Mouse (Mus musculus) Patski (cell line): ENCODE measurements around the gene Sin3b. TPM values are rescaled to one million over a fixed set of nuclear protein-coding genes. Genes with fewer than 3 reads are reported as not detected.

Experiments
- ATAC-seq: fragments of 100-300 bp; one replicate; pipeline ENCODE4 v1.8.0; 2021
- CTCF ChIA-PET: fragments of 350-600 bp; sonication (Branson Sonifier 250); formaldehyde crosslinking; loops from one replicate; lab custom pipeline; 2022; ENCODE audit warnings: inconsistent platforms; lab: Charles Lee
- POLR2A ChIA-PET: fragments of 350-600 bp; sonication (Branson Sonifier 250); formaldehyde crosslinking; loops from one replicate; lab custom pipeline; 2022; ENCODE audit warnings: antibody characterized with exemption, inconsistent platforms; lab: Charles Lee
- DNase-seq: peaks from one replicate; pipeline ENCODE4 v3.0.0-alpha.2; 2011; ENCODE audit warnings: low read depth, low spot score
- H3K27me3 ChIP-seq: fragments of 371-371 bp; one replicate; pipeline ENCODE4 v1.5.1; 2021
- CTCF ChIP-seq: fragments of 100-300 bp; IDR thresholded peaks from one replicate; pipeline ENCODE4 v1.5.1; 2021
- in situ Hi-C: fragments of 300-500 bp; cut with MboI; formaldehyde crosslinking; loops from 3 replicates; pipeline ENCODE4 v1.11.1; 2018; ENCODE audit warnings: low pct_unique_long_range_greater_than_20kb, mixed read lengths
- polyA plus RNA-seq: library from polyadenylated mRNA; unstranded; gene quantifications from one replicate; pipeline ENCODE4 v1.2.3, GENCODE M21; 2021

Gene Sin3b
- polyA plus RNA-seq, 1 experiment from 2014 or later, result 194 TPM

DNA sequence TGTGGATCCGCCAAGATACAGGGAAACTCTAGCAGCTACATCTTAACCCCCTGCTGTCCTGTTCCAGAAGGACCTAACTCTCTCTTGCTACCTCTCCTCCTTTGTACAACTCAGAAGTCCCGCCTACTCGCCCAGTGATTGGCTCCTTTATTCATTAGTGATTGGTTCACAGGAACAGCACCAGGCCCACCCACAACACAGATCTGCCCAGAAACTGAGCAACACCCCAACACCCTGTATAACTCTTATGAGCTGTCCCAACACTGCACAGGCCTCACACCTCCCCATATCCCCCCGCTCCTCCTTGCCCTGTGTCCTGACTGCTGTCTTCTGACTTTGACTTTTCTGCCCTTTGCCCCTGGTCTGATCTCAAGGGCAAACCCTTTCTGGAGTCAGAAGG lies 42.6 kb downstream of the Sin3b start:
- in situ Hi-C loops, result no loop called here
- CTCF ChIA-PET, result interaction anchor here (1.4 kb wide), 1 partner anchor 15 kb away, joined by 3 read pairs; no protein-coding TSS in a partner anchor
- peaks cover 4% of the 10 kb centered on the region for H3K27me3 ChIP-seq
- no peak for TF ChIP-seq CTCF
- ATAC-seq, result no peak
- POLR2A ChIA-PET, result no interaction called here
- no peak for DNase-seq

- no peak for ATAC-seq
- H3K27me3 ChIP-seq, result peaks cover 4% of the 10 kb centered on the region
- no peak for TF ChIP-seq CTCF
- POLR2A ChIA-PET, result no interaction called here
- no peak for DNase-seq
- CTCF ChIA-PET, result interaction anchor here (1.4 kb wide), 1 partner anchor 16 kb away, joined by 3 read pairs; no protein-coding TSS in a partner anchor
- in situ Hi-C loops, result no loop called here
Measured at GRCm38 (mm10) chr8:72766777-72767176, 43.7 kb downstream of the Sin3b start.

GRCm38 (mm10) chr8:72777797-72778196 lies 54.7 kb downstream of the Sin3b start:
- ChIA-PET POLR2A (no interaction called here), CTCF (no interaction called here)
- in situ Hi-C loops, result no loop called here
- no peak for ATAC-seq
- H3K27me3 ChIP-seq, result peaks cover 22% of the 10 kb centered on the region
- TF ChIP-seq CTCF, result no peak
- DNase-seq, result no peak

- no peak for DNase-seq
- peaks cover 7% of the 10 kb centered on the region for H3K27me3 ChIP-seq
- ATAC-seq, result no peak
- in situ Hi-C loops, result no loop called here
- ChIA-PET CTCF (no interaction called here), POLR2A (no interaction called here)
- TF ChIP-seq CTCF, result no peak
Measured at GRCm38 (mm10) chr8:72780644-72781043, 57.6 kb downstream of the Sin3b start.

GRCm38 (mm10) chr8:72801583-72801982 lies 78.5 kb downstream of the Sin3b start:
- ChIA-PET CTCF (no interaction called here), POLR2A (interaction anchor here (0.5 kb wide), 1 partner anchor 158 kb away, joined by 4 read pairs; no protein-coding TSS in a partner anchor)
- no peak for ATAC-seq
- DNase-seq, result no peak
- TF ChIP-seq CTCF, result no peak
- no peaks in the 10 kb centered on the region for H3K27me3 ChIP-seq
- in situ Hi-C loops, result no loop called here

Other genes starting within 250 kb of the Sin3b start
- gene Cherp, start 248.1 kb upstream of the Sin3b start, polyA plus RNA-seq, result 61.6 TPM
- 40.3 TPM for gene Slc35e1, start 230.7 kb upstream of the Sin3b start, polyA plus RNA-seq
- gene Med26, start 175.0 kb upstream of the Sin3b start, polyA plus RNA-seq, result 9.8 TPM
- 83.7 TPM for gene Smim7, start 152.2 kb upstream of the Sin3b start, polyA plus RNA-seq
- 23.0 TPM for gene Tmem38a, start 151.2 kb upstream of the Sin3b start, polyA plus RNA-seq
- gene Nwd1, start 76.6 kb upstream of the Sin3b start, polyA plus RNA-seq, result 0.05 TPM
- 0.09 TPM for gene F2rl3, start 38.6 kb downstream of the Sin3b start, polyA plus RNA-seq